Mouse (Mus musculus) monocyte, adult 5-6 weeks (primary cell): ENCODE results near the gene Mecom. TPM values are rescaled to one million over a fixed set of nuclear protein-coding genes. Genes with fewer than 3 reads are reported as not detected.

Source experiments
- ATAC-seq: fragments of 153-309, 156-312 bp; replicated peaks from 2 replicates; pipeline ENCODE4 v1.8.0; 2017; ENCODE audit warnings: mild to moderate bottlenecking; ENCODE audit not compliant: low TSS enrichment, insufficient number of reproducible peaks, severe bottlenecking, poor library complexity, low FRiP score
- total RNA-seq: library from RNA; stranded (forward); fragments of 200-1000, 200-491, 200-594 nt; gene quantifications from 3 replicates; pipeline ENCODE4 v1.2.3, GENCODE M21; 2017

The Mecom gene
- total RNA-seq, 1 experiment from 2014 or later: not detected

DNA sequence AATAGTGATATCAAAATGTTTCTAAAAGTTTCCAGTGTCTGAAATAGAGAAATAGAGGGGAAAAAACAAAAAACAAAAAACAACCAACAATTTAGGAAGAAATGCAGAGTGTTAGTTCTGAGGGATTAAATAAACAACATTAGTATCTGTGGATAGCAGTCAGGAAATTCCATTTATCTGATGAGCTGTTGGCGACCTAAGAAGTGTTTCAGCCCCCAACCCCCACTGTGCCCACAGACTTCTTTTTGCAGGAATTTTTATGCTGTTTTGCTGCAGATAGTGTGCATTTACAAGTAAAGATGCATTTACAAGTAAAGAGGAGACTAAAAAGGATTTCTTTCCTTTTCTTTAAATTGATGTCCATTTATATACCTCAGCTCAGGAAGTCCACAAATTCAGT, 441.9 kb downstream of the Mecom start:
- ATAC-seq: no peak

- ATAC-seq: no peak
Measured at GRCm38 (mm10) chr3:30105194-30105823, 442.5 kb downstream of the Mecom start.

DNA sequence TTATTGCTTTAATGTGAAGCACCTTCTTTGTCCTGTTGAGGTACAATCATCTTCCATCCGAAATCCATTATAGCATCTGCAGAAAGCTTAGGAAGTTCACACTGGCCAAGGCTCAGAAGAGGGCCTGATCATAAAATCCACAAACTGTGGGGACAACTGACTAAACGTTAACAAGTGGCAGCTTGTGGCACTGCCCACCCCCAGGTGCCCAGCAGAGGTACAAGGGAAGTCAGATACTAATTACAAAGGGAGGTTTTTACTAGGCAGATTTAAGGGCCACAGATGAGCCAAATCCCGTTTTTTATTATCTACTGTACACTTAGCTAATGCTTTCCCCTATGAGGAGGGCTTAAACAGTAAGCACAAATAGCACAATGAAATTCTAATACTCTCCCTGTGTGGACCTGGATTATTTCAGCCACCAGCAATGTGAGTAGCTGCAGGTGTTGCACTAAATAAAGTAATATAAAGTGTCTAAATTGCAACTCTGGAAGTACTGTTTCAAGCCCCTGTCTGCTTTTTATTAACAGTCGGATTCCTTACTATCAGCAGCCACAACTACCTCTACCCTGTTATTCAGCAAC, 443.2 kb downstream of the Mecom start:
- ATAC-seq: no peak

GRCm38 (mm10) chr3:30101146-30101545, 446.7 kb downstream of the Mecom start:
- ATAC-seq: no peak

DNA sequence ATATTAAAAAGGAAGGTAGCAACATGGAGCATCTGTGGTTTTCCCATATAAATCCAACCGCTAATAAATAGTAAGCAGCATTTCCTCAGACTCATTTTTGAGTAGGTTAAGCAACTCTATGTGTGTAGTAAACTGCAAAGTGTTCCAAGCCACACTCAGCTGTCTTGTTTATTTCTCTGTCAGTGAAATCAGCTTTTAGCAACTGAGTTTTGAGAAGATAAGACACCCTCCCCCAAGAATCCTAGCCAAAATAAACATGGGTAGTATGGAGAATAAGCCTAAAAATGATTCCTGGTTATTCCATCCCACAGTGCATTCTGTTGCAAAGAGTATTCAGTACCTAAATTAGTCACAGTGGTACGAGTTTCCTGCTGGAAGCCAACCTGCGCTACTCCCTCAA, 450.1 kb downstream of the Mecom start:
- no peak for ATAC-seq

DNA sequence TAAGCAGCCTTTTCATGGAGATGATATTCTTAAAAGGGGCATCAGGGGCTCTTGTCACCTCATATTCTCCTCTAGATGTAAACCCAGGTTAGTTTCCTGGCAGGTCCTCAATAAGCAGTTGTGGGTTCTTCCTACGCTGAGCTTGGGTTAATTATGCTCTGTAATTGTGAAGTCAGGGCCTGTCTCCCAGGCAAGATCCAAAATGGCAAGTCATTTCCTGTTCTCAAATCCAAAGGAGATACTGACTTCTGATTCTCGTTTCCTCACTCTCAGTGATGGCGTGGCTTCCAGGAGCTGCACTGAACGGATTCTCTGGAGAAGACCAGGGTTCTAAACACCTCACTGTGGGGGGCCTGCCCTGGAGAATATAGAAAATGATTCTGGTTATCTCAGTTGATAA, 450.7 kb downstream of the Mecom start:
- no peak for ATAC-seq

- ATAC-seq: no peak
Measured at GRCm38 (mm10) chr3:30093005-30093404, 454.8 kb downstream of the Mecom start.

- ATAC-seq: no peak
Measured at GRCm38 (mm10) chr3:30092481-30092880, 455.3 kb downstream of the Mecom start.

- ATAC-seq: no peak
Measured at GRCm38 (mm10) chr3:30091860-30092259, 455.9 kb downstream of the Mecom start.

DNA sequence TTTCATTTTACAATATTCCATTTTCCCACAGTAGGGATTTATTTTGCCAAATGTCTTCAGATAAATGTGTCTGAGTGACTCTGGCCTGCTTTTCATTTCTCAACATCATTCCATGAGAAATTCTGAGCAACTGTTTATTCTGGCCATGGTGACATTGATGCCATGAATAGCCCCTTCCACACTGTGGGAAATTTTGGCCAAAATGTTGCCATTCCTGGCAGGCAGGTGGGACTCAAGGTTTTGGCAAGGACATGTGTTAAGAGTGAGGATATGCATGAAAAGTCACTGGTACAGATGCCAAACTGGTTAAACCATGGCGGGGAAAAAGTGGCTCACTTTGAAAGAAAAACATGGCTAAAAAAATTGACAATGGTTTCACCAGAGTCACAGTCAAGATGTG, 456.4 kb downstream of the Mecom start:
- ATAC-seq: no peak

- ATAC-seq: no peak
Measured at GRCm38 (mm10) chr3:30086139-30086538, 461.7 kb downstream of the Mecom start.

GRCm38 (mm10) chr3:30083842-30084241, 464.0 kb downstream of the Mecom start:
- ATAC-seq: no peak

- no peak for ATAC-seq
Measured at GRCm38 (mm10) chr3:30083268-30083667, 464.5 kb downstream of the Mecom start.

DNA sequence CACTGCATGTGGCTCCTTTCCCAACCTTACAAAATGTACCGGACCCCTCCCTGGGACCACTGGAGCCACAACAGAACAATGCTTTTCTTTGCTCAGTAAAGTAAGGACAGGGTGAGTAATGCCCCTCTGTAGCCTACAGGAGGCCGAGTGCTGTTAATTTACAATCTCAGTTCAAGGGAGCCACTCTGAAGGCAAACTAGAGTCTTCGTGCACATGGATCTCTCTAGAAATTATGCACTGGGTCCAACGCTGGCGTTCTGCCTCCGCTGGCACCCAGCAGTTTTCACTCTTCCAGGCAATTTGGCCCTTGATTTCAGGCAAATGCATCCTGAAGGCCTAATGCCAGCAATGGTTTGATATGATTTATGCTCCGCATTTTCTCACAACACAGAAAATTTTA, 467.0 kb downstream of the Mecom start:
- ATAC-seq: no peak

GRCm38 (mm10) chr3:30076522-30076921, 471.3 kb downstream of the Mecom start:
- ATAC-seq: no peak

- ATAC-seq: no peak
Measured at GRCm38 (mm10) chr3:30071271-30071670, 476.5 kb downstream of the Mecom start.

GRCm38 (mm10) chr3:30066519-30066918, 481.3 kb downstream of the Mecom start:
- no peak for ATAC-seq

DNA sequence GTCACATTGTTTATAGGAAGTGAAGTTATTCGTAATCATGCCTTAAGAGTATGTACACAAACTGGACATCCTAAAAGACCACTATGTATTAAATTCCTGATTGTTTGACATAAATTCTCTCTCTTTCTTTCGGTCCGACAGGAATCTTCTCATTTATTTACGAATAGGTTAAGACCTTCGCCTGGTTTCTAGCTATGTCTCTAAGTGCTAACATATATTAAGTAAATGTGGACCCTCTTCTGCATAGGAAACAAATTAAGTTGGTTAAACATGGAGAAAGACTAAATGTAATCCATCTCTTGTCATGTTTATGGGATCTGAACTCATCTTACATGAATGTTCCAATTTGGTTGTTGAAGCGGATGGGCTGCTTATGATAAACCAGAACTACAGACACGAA, 487.8 kb downstream of the Mecom start:
- ATAC-seq: no peak

- no peak for ATAC-seq
Measured at GRCm38 (mm10) chr3:30059615-30060014, 488.2 kb downstream of the Mecom start.

DNA sequence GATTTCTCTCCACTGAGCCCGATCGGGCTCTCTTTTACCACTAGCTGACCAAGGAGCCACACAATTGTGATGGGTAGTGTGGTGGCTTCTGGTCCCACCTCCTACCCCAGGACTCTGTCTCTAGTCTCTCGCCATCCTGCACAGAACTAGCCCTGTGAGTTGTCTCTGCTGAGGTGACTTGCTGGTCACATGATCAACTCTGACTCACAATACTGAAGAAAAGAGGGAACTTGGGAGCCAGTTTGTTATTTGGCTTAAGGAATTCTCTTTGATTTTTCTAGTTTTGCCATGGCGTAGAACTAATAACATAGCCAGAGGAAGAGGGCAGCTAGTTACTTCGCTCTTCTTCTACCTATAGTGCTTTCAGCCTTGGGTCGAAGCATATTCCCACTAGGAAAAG, 496.5 kb downstream of the Mecom start:
- no peak for ATAC-seq

GRCm38 (mm10) chr3:30050795-30051194, 497.0 kb downstream of the Mecom start:
- ATAC-seq: no peak
